Mouse (Mus musculus) heart, adult 2 months (tissue): Measurements from ENCODE around the gene Hs6st3.

Source experiments
- EP300 ChIP-seq: fragments of 200-500 bp; IDR thresholded peaks from 2 replicates; pipeline ENCODE4 v1.6.1; 2011; ENCODE audit warnings: low read depth, low read length, control low read depth; ENCODE audit not compliant: insufficient read depth
- POLR2A ChIP-seq: fragments of 200-500 bp; IDR thresholded peaks from 2 replicates; pipeline ENCODE4 v1.6.1; 2011; ENCODE audit warnings: mild to moderate bottlenecking, low read depth, low read length, control low read depth; ENCODE audit not compliant: insufficient read depth

DNA sequence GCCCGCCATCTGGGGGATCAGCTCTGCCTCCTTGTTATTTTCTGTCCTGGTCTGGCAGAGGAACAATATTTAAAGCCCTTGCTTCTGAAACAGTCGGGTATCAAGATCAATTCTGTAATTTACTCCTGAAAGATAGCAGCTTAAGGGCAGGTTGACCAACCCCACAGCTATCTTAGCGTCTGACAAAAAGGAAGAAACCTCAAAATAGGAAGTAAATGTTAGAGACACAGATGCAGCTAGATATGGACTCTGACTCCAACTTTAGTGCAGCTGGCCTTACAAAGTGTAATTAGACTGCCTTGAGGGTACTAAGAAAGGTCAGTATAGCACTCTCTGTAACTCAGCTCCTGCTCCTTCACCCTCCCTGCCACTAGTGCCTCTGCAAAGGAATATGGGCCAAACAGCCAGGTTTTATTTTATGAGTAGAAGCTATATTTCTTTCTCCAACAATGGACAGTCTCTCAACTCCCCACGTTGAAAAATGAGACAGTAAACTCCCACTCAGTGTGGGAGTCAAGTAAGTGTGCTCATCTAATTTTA, 710.7 kb downstream of the Hs6st3 start:
- no peak for TF ChIP-seq EP300
- no peak for TF ChIP-seq POLR2A
